Mouse (Mus musculus) stomach, postnatal 0 days (tissue): ENCODE measurements around the gene Nrxn3.

Experiments
- CTCF ChIP-seq: IDR thresholded peaks from 2 replicates; pipeline ENCODE4 v1.5.1; 2016; ENCODE audit warnings: antibody characterized with exemption, low read depth, mild to moderate bottlenecking, moderate library complexity
- EP300 ChIP-seq: optimal IDR thresholded peaks from 2 replicates; pipeline ENCODE3; 2016; ENCODE audit warnings: antibody characterized with exemption

- no peak for TF ChIP-seq CTCF
- TF ChIP-seq EP300 = no peak
Measured at GRCm38 (mm10) chr12:90337496-90338228, 1615.0 kb downstream of the Nrxn3 start.
